Mouse (Mus musculus): Measurements from ENCODE around the gene Myoz1. TPM values are rescaled to one million over a fixed set of nuclear protein-coding genes. Genes with fewer than 3 reads are reported as not detected.
"Not testable (repeated sequence)": the region's sequence is repeated elsewhere in the genome, so short reads cannot be mapped to it uniquely, and the experiment has no call there.

Myoz1 gene
- polyA plus RNA-seq, 1 experiment, result not detected

DNA sequence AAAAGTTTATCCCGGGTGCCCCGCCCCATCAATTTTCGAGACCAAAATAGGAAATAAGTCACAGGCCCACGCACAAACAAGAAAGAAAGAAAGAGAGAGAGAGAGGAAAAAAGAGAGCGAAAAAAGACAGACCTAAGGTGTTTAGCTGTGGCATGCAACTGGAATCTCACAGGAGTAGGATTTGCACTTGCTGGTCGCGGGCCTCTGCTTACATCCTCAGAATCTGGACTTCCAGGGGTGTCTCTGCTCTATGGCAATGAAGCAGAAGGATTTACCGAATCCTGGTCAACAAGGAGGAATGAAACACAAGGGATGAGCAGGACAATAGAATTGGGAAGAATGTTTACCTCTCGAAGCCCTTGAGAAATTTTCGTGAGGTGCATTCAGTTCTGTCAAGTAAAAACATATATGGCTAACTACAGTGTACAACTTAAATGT, 14.9 kb downstream of the Myoz1 start:
- Histone ChIP-seq H3K36me3 (replicated peaks; ENCODE audit: low read length) (no peaks in the 10 kb centered on the region), H3K4me1 (peaks cover 44% of the 10 kb centered on the region), H3K4me3 (replicated peaks) (peak overlapping the region; percentile 98), H3K27me3 (replicated peaks) (no peaks in the 10 kb centered on the region), H3K9me3 (no peaks in the 10 kb centered on the region)
- TF ChIP-seq FLI1 (IDR thresholded peaks at IDR 0.05; ENCODE audit: low read length) (no peak), GATA1 (IDR thresholded peaks at IDR 0.05; ENCODE audit: borderline replicate concordance, low read length) (no peak)

DNA sequence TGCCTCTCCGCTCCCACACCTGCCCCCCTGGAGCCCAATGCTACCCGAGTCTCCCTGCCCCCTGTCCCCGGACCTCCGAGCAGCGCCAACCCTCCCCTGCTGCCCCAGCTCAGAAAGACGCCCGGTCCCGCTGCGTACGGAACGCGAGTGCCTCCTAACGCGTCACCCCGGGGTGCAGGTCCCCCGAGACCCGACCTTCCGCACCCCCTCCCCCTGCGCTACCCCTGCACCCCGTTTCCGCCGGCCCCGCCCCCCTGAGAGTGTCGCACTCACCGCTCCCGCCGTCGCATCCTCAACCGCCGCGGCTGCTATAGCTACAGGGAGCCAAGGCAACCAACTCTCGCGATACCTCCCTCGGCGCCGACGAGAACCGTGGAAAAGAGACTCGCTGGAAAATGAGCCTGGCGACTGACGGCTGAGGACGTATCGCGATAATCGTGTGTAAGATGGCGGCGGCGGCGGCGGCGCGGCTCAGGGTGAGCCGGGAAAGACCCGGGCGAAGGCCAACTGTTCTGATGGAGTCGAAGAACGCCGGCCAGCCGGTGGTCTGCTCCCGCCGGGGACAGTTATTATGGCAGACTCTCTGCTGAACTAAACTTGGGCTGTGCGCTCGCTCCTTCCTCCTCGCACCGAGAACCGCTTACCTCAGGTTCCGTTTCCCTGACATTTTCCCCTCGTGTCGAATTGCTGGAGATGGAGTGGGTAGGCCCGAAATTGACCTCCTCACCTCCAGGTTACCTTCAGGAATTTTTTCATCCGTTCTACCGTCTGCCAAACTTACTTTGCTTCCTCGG, 15.5 kb downstream of the Myoz1 start, which contains the start of gene Usp54:
TSS of gene Usp54 (minus strand) at position 420 of the 794 bp plus-strand sequence.
- Histone ChIP-seq H3K27me3 (replicated peaks) (no peaks in the 10 kb centered on the region), H3K4me1 (peaks cover 38% of the 10 kb centered on the region), H3K9me3 (no peaks in the 10 kb centered on the region), H3K36me3 (replicated peaks; ENCODE audit: low read length) (no peaks in the 10 kb centered on the region), H3K4me3 (replicated peaks) (peak within 1 kb of the TSS; percentile 98)
- TF ChIP-seq GATA1 (IDR thresholded peaks at IDR 0.05; ENCODE audit: borderline replicate concordance, low read length) (no peak), FLI1 (IDR thresholded peaks at IDR 0.05; ENCODE audit: low read length) (no peak)

DNA sequence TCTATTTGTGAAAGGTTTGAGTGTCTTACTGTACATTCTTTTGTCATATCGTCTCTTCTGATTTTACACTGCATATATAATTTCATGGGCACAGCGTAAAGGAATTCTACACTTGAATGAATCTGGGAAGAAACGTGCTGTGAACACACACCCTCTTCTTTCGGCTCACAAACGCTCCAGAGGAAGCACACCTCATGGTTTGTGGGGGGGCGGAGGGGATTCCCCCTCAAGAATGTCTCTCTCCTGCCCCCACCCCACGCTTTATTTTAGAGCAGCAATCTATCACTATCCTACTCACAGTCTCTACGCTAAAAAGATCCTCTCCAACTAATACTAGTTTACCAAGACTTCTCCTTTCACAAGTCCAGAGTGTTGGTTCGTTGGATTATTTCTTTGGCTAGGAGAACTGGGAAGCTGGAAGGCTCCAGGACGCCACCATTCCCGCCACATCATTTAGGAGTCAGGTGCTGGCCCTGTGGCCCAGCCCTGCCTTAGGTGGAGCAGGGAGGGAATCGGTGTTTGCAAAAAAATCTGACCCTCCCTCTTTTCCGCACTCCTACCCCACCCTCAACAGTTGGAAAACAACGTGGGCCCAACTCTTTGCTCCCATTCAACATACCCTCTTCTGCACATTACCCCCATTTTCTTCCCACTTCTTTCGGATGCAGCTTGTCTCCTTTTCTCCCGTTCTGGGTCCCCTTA, 16.3 kb downstream of the Myoz1 start:
- Histone ChIP-seq H3K27me3 (replicated peaks) (no peaks in the 10 kb centered on the region), H3K36me3 (replicated peaks; ENCODE audit: low read length) (no peaks in the 10 kb centered on the region), H3K4me1 (peaks cover 38% of the 10 kb centered on the region), H3K9me3 (no peaks in the 10 kb centered on the region), H3K4me3 (replicated peaks) (peak overlapping the region; percentile 98)
- TF ChIP-seq FLI1 (IDR thresholded peaks at IDR 0.05; ENCODE audit: low read length) (no peak), GATA1 (IDR thresholded peaks at IDR 0.05; ENCODE audit: borderline replicate concordance, low read length) (no peak)

DNA sequence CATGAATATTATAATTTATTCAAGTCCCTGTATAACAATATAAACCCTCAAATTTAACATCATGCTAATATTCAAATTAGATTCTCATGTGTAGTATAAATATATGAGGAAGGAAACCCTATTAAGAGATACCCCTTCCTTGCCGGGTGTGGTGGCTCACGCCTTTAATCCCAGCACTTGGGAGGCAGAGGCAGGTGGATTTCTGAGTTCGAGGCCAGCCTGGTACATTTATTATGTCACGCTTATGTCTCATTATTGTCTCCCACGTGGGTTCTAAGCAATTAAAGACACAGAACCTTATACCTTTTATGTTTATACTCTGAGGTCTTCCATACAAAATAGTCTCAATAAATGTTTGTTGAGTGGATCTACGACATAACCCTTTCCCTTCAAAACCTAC, 17.6 kb downstream of the Myoz1 start:
- Histone ChIP-seq H3K9me3 (no peaks in the 10 kb centered on the region), H3K4me1 (peaks cover 44% of the 10 kb centered on the region), H3K36me3 (replicated peaks; ENCODE audit: low read length) (no peaks in the 10 kb centered on the region), H3K4me3 (replicated peaks) (no peak overlapping the region), H3K27me3 (replicated peaks) (no peaks in the 10 kb centered on the region)
- TF ChIP-seq GATA1 (IDR thresholded peaks at IDR 0.05; ENCODE audit: borderline replicate concordance, low read length) (no peak), FLI1 (IDR thresholded peaks at IDR 0.05; ENCODE audit: low read length) (no peak)

DNA sequence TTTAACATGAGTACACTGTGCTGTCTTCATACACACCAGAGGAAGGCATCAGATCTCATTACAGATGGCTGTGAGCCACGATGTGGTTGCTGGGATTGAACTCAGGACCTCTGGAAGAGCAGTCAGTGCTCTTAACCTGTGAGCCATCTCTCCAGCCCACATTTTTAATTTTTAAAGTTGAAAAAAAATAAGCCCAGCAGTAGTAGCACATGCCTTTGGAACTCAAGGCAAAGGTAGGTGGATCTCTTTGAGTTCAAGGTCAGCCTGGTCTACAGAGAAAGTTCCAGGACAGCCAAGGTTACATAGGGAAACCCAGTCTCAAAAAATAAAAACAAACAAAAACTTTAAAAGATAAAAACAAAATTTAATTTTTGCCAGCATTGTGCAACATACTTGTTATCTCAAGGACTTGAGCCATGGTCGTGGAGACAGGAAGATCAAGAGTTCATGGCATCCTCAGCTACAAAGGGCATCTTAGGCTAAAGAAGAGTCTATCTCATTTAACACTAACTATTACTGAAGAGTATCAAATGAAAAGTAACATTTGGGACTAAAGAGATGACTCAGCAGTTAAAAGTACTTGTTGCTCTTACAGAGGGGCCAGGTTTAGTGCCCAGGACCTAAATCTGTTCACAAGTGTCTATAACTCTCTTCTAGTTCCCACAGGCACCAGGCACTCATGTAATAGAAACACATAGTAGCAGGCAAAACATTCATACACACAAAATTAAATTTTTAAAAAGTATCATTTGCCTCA, 18.3 kb downstream of the Myoz1 start:
- H3K4me3 ChIP-seq (replicated peaks), result no peak overlapping the region
- no peaks in the 10 kb centered on the region for H3K9me3 ChIP-seq
- no peak for TF ChIP-seq FLI1 (IDR thresholded peaks at IDR 0.05; ENCODE audit: low read length)
- H3K36me3 ChIP-seq (replicated peaks; ENCODE audit: low read length), result no peaks in the 10 kb centered on the region
- H3K27me3 ChIP-seq (replicated peaks), result no peaks in the 10 kb centered on the region
- H3K4me1 ChIP-seq, result peaks cover 44% of the 10 kb centered on the region

DNA sequence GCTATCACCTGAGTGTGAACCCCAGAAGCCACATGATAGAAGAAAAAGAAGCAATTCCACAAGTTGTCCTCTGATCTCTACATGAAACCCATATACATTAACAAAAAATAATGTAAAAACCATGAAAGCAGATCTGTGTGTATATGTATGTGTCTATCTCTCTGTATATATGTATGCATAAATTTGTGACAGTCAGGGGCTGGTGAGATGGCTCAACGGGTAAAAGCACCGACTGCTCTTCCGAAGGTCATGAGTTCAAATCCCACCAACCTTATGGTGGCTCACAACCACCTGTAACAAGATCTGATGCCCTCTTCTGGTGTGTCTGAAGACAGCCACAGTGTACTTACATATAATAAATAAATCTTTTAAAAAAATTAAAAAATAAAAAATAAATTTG, 19.4 kb downstream of the Myoz1 start:
- H3K4me3 ChIP-seq (replicated peaks); H3K27me3 ChIP-seq (replicated peaks); H3K9me3 ChIP-seq; H3K36me3 ChIP-seq (replicated peaks; ENCODE audit: low read length): not testable (repeated sequence)
- peaks cover 36% of the 10 kb centered on the region for H3K4me1 ChIP-seq

DNA sequence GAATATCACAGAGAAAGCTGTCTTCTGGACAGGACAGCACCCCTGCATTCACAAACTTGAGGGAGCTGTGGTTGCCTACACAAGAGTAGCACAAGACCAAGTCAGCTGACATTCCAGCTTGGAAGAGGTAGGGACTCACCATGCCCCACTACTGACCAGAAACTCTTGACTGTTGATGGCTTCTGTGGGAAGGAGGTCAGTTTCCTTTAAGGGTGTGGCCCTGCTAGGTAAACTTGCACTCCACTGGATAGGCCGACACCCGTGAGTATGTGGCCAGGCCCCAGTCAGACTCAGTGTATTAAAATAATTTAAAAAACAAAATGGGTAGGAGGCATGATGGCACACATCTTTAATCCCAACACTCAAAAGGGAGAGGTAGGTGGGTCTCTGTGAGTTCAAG, 20.8 kb downstream of the Myoz1 start:
- Histone ChIP-seq H3K4me3 (replicated peaks) (no peak overlapping the region), H3K4me1 (peaks cover 41% of the 10 kb centered on the region), H3K9me3 (no peaks in the 10 kb centered on the region), H3K27me3 (replicated peaks) (no peaks in the 10 kb centered on the region), H3K36me3 (replicated peaks; ENCODE audit: low read length) (no peaks in the 10 kb centered on the region)
- TF ChIP-seq FLI1 (IDR thresholded peaks at IDR 0.05; ENCODE audit: low read length) (no peak), GATA1 (IDR thresholded peaks at IDR 0.05; ENCODE audit: borderline replicate concordance, low read length) (no peak)

DNA sequence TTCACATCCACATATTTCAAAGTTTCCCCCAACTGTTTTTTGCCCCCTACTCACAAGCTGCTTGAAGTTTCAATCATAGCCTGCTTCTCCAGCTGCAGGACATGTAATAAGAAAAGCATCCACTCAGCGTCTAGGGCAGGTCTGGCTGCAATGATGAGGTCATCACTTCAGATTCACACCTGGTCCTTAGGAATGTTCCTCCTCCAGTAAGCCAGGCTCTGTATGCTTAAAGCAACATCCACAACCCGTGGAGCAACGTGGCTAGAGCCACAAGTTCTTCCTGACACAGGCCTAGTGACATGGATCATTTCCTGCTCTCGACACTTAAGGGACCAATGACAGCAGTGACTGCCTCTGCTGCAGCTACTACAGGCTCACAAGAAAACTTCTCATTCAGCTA, 25.1 kb downstream of the Myoz1 start:
- Histone ChIP-seq H3K4me3 (replicated peaks) (peak overlapping the region; percentile 74), H3K9me3 (no peaks in the 10 kb centered on the region), H3K4me1 (peaks cover 35% of the 10 kb centered on the region), H3K36me3 (replicated peaks; ENCODE audit: low read length) (no peaks in the 10 kb centered on the region), H3K27me3 (replicated peaks) (no peaks in the 10 kb centered on the region)
- no peak for TF ChIP-seq GATA1 (IDR thresholded peaks at IDR 0.05; ENCODE audit: borderline replicate concordance, low read length)

DNA sequence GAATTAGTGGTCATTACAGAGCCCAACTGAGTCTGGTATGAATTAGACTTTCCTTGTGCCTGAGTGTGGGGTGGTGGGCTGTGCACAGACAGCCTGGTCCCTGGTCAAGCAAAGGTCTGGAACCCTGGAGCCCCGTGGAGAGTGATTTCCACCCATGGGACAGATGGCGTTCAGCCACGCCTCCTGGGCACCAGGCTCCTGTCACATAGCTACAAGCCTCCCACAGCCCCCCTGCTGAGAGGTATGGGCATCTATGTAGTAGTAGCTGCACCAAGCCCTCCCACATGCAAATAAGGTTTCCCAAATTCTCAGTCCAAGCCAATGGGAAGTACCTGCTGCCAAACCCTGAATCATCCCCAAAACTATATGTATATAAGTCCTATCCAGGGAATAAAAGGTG, 29.4 kb downstream of the Myoz1 start:
- Histone ChIP-seq H3K27me3 (replicated peaks) (no peaks in the 10 kb centered on the region), H3K4me3 (replicated peaks) (no peak overlapping the region), H3K9me3 (no peaks in the 10 kb centered on the region), H3K36me3 (replicated peaks; ENCODE audit: low read length) (no peaks in the 10 kb centered on the region), H3K4me1 (peaks cover 47% of the 10 kb centered on the region)
- no peak for TF ChIP-seq GATA1 (IDR thresholded peaks at IDR 0.05; ENCODE audit: borderline replicate concordance, low read length)
- no peak for TF ChIP-seq FLI1 (IDR thresholded peaks at IDR 0.05; ENCODE audit: low read length)

DNA sequence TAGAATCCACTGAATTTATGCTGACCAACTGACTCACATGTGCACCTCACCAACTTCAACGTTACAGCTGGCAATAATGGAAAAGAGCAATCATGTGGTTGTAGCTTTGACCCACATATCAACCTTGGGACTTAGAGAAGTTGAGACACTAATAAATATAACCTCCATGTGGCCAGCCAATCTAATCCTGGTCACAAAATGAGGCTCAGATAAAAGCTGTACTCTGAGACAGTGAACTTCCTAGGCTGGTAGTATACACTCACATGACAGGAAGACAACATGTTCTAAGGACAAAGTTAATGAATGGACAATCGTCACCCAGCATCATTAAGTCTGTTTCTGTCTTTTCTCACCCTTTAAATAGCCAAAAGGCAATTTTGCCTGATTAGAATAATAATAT, 29.9 kb downstream of the Myoz1 start:
- H3K4me1 ChIP-seq, result peaks cover 42% of the 10 kb centered on the region
- no peaks in the 10 kb centered on the region for H3K27me3 ChIP-seq (replicated peaks)
- no peak overlapping the region for H3K4me3 ChIP-seq (replicated peaks)
- H3K36me3 ChIP-seq (replicated peaks; ENCODE audit: low read length), result no peaks in the 10 kb centered on the region
- TF ChIP-seq GATA1 (IDR thresholded peaks at IDR 0.05; ENCODE audit: borderline replicate concordance, low read length) (no peak), FLI1 (IDR thresholded peaks at IDR 0.05; ENCODE audit: low read length) (no peak)
- no peaks in the 10 kb centered on the region for H3K9me3 ChIP-seq

All from megakaryocyte, embryonic 14.5 days (primary cell).